Comparison of ENCODE assay signal across 12 mouse cellular contexts in the genomic region with DNA sequence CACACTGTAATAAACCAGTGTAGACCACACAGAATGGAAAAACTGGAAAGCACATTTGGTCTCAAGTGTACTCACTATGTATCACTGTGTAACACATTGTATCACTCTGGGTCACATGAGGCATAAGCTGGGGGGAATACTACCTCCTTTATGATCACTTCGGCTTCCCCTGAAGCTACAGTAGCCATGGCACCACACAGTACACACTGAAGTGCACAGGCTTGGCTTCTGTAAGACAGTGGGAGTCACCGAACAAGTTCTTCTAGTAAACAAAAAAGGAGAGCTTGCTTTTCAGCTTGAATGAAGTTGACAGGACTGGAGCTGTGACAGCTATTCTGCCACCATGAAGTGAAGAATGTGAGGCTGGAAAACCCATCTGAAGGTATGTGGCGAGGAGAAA. TPM values are rescaled to one million over a fixed set of nuclear protein-coding genes. Genes with fewer than 3 reads are reported as not detected.
DNase-seq lines count a peak whose midpoint lies in the region; ATAC-seq and TF ChIP-seq lines count a peak whose summit lies in the region.
"Had no signal": no experiment of that assay in that cellular context is flagged by ENCODE, and none has a peak within 500 bp of the region (broad histone marks: within the 10 kb centered on the region; RNA-seq: fewer than 3 reads in every experiment).

No protein-coding gene starts in this region.

- no peak overlapping the region for H3K4me2 ChIP-seq in hindbrain, embryonic 13.5 days
- H3K4me2 ChIP-seq in hindbrain, embryonic 16.5 days (ENCODE audit: low read length) = no peak overlapping the region
- H3K4me2 ChIP-seq in myocyte (ENCODE audit: low read depth) = peak overlapping the region; percentile 77
- no peak overlapping the region for H3K4me2 ChIP-seq in heart, embryonic 12.5 days
- H3K4me2 ChIP-seq: heart, embryonic 13.5 days had no signal

- H3K27me3 ChIP-seq in hindbrain, embryonic 13.5 days = no peaks in the 10 kb centered on the region
- H3K27me3 ChIP-seq in hindbrain, embryonic 16.5 days (replicated peaks; ENCODE audit: control insufficient read depth, insufficient read depth, low read length) = no peaks in the 10 kb centered on the region
- H3K27me3 ChIP-seq in embryonic facial prominence, embryonic 10.5 days (replicated peaks; ENCODE audit: low read depth, poor library complexity, severe bottlenecking) = no peaks in the 10 kb centered on the region
- H3K27me3 ChIP-seq in myocyte (ENCODE audit: control insufficient read depth, insufficient read depth, insufficient read length) = no peaks in the 10 kb centered on the region
- H3K27me3 ChIP-seq in heart, embryonic 12.5 days (replicated peaks) = no peaks in the 10 kb centered on the region
- H3K27me3 ChIP-seq: heart, embryonic 13.5 days had no signal

- H3K4me1 ChIP-seq in hindbrain, embryonic 13.5 days (replicated peaks) = peaks cover 10% of the 10 kb centered on the region; the same call in 1 of the 2 replicates
- peaks cover 1% of the 10 kb centered on the region; the same call in 1 of the 2 replicates for H3K4me1 ChIP-seq in hindbrain, embryonic 16.5 days (ENCODE audit: control insufficient read depth, insufficient read depth, low read depth, low read length)
- peaks cover 12% of the 10 kb centered on the region for H3K4me1 ChIP-seq in embryonic facial prominence, embryonic 10.5 days
- H3K4me1 ChIP-seq in heart, embryonic 12.5 days (replicated peaks) = peaks cover 40% of the 10 kb centered on the region

- no peak overlapping the region for H3K27ac ChIP-seq in hindbrain, embryonic 13.5 days
- H3K27ac ChIP-seq in hindbrain, embryonic 16.5 days (ENCODE audit: low read depth, low read length) = no peak overlapping the region
- peak overlapping the region; percentile 37; the same call in 1 of the 2 replicates for H3K27ac ChIP-seq in embryonic facial prominence, embryonic 10.5 days (replicated peaks)
- no peak overlapping the region for H3K27ac ChIP-seq in heart, embryonic 12.5 days (ENCODE audit: poor library complexity, severe bottlenecking)
- H3K27ac ChIP-seq: heart, embryonic 13.5 days had no signal

- no peak overlapping the region for H3K4me3 ChIP-seq in hindbrain, embryonic 13.5 days
- H3K4me3 ChIP-seq in hindbrain, embryonic 16.5 days (ENCODE audit: low read length) = no peak overlapping the region
- H3K4me3 ChIP-seq in embryonic facial prominence, embryonic 10.5 days = no peak overlapping the region
- H3K4me3 ChIP-seq in myocyte = no peak overlapping the region
- no peak overlapping the region for H3K4me3 ChIP-seq in heart, embryonic 12.5 days
- H3K4me3 ChIP-seq: heart, embryonic 13.5 days had no signal

- H3K79me2 ChIP-seq in myocyte (ENCODE audit: control insufficient read depth, insufficient read depth) = peaks cover 67% of the 10 kb centered on the region

- no peak overlapping the region for H3K9ac ChIP-seq in hindbrain, embryonic 13.5 days
- no peak overlapping the region for H3K9ac ChIP-seq in hindbrain, embryonic 16.5 days (ENCODE audit: low read depth, low read length)
- H3K9ac ChIP-seq in heart, embryonic 12.5 days = no peak overlapping the region
- H3K9ac ChIP-seq: heart, embryonic 13.5 days had no signal

- ATAC-seq in hindbrain, embryonic 13.5 days (ENCODE audit: low FRiP score) = peak; percentile 29; the same call in 1 of the 2 replicates
- ATAC-seq in hindbrain, embryonic 16.5 days = no peak
- no peak for ATAC-seq in heart, embryonic 12.5 days (ENCODE audit: insufficient number of reproducible peaks, low FRiP score)
- ATAC-seq: intestine, postnatal 0 days had no signal

- 80% methylated on average over 3 of the region's 3 CpGs for WGBS in hindbrain, embryonic 13.5 days
- WGBS in hindbrain, embryonic 16.5 days = 74% methylated on average over 3 of the region's 3 CpGs
- WGBS in embryonic facial prominence, embryonic 10.5 days = 87% methylated on average over 3 of the region's 3 CpGs
- 82% methylated on average over 3 of the region's 3 CpGs for WGBS in heart, embryonic 12.5 days

- no peak for TF ChIP-seq POLR2A in myocyte (IDR thresholded peaks at IDR 0.05; ENCODE audit: insufficient read length, low read depth)

- H3K9me3 ChIP-seq in hindbrain, embryonic 13.5 days = no peaks in the 10 kb centered on the region
- no peaks in the 10 kb centered on the region for H3K9me3 ChIP-seq in hindbrain, embryonic 16.5 days (ENCODE audit: control insufficient read depth, low read length)
- H3K9me3 ChIP-seq in embryonic facial prominence, embryonic 10.5 days = no peaks in the 10 kb centered on the region
- no peaks in the 10 kb centered on the region for H3K9me3 ChIP-seq in heart, embryonic 12.5 days (replicated peaks)
- H3K9me3 ChIP-seq: heart, embryonic 13.5 days had no signal

- DNase-seq in CD4-positive helper T cell, adult 2 months (ENCODE audit: low read depth, low spot score) = peak; percentile 17
- DNase-seq in embryonic facial prominence, embryonic 10.5 days (ENCODE audit: low spot score) = no peak
- DNase-seq in adrenal gland, adult 8-10 months = no peak
- DNase-seq in gastrocnemius, postnatal 4 days (ENCODE audit: low spot score in 2 of 2) = no peak
- DNase-seq: adrenal gland, postnatal 36 days; cerebellum, adult 11-12 months had no signal

- no peak overlapping the region for H3ac ChIP-seq in myocyte (ENCODE audit: control insufficient read depth, insufficient read length)

- peaks cover 3% of the 10 kb centered on the region; the same call in 1 of the 2 replicates for H3K36me3 ChIP-seq in hindbrain, embryonic 13.5 days
- no peaks in the 10 kb centered on the region for H3K36me3 ChIP-seq in hindbrain, embryonic 16.5 days (ENCODE audit: control insufficient read depth, insufficient read depth, low read length)
- peaks cover 39% of the 10 kb centered on the region for H3K36me3 ChIP-seq in embryonic facial prominence, embryonic 10.5 days (replicated peaks)
- H3K36me3 ChIP-seq in myocyte (ENCODE audit: control insufficient read depth, insufficient read depth) = no peaks in the 10 kb centered on the region
- peaks cover 16% of the 10 kb centered on the region; the same call in 1 of the 2 replicates for H3K36me3 ChIP-seq in heart, embryonic 12.5 days

TF ChIP-seq in myocyte, 11 proteins besides CTCF, POLR2A, EP300 and RAD21:
- TF ChIP-seq USF1 (IDR thresholded peaks at IDR 0.05; ENCODE audit: low read depth) (peak; percentile 1), MYOD1 (IDR thresholded peaks at IDR 0.05; ENCODE audit: control insufficient read depth in 1 of 3, insufficient read length in 2 of 3, low read depth in 2 of 3) (no peak)

RNA-seq across cellular contexts. Expression of a gene that starts 37.7 kb away (rescaled TPM):
- 5.2 and 6.4 TPM in 2 replicates for polyA plus RNA-seq in hindbrain, embryonic 13.5 days (2015; fragmentation: Nextera tagmentation; extraction: Ambion mirVana)
- 5.6 and 9.5 TPM in 2 replicates for polyA plus RNA-seq in hindbrain, embryonic 16.5 days (2015; fragmentation: Nextera tagmentation; extraction: Ambion mirVana)
- polyA plus RNA-seq in embryonic facial prominence, embryonic 10.5 days (2016; fragmentation: Nextera tagmentation; extraction: Ambion mirVana) = 11.6 and 13.8 TPM in 2 replicates
- 104 TPM for polyA plus RNA-seq in myocyte (2012; fragmentation: generic; extraction: Trizol)
- total RNA-seq in adrenal gland, adult 8-10 months (2022) = 10 to 100 TPM; 23.3 to 100.0 (median 41.1) TPM
- polyA plus RNA-seq in heart, embryonic 12.5 days (2016; fragmentation: Nextera tagmentation; extraction: Ambion mirVana) = 35.2 and 37.9 TPM in 2 replicates
- total RNA-seq in gastrocnemius, postnatal 4 days (2021) = 100 to 1,000 TPM; 160 to 194 TPM

RNA-seq across cellular contexts. Expression of a gene that starts 42.7 kb away (rescaled TPM):
- polyA plus RNA-seq in hindbrain, embryonic 13.5 days (2015; fragmentation: Nextera tagmentation; extraction: Ambion mirVana) = 8.2 and 8.4 TPM in 2 replicates
- 5.0 and 6.9 TPM in 2 replicates for polyA plus RNA-seq in hindbrain, embryonic 16.5 days (2015; fragmentation: Nextera tagmentation; extraction: Ambion mirVana)
- polyA plus RNA-seq in embryonic facial prominence, embryonic 10.5 days (2016; fragmentation: Nextera tagmentation; extraction: Ambion mirVana) = 8.9 and 9.2 TPM in 2 replicates
- 6.6 TPM for polyA plus RNA-seq in myocyte (2012; fragmentation: generic; extraction: Trizol)
- total RNA-seq in adrenal gland, adult 8-10 months (2022) = 10 to 100 TPM in 3 of 4 experiments, 1 to 10 TPM in 1; 7.2 to 16.9 (median 10.6) TPM
- 5.9 and 6.4 TPM in 2 replicates for polyA plus RNA-seq in heart, embryonic 12.5 days (2016; fragmentation: Nextera tagmentation; extraction: Ambion mirVana)
- 10 to 100 TPM; 12.1 to 12.6 TPM for total RNA-seq in gastrocnemius, postnatal 4 days (2021)

RNA-seq across cellular contexts. Expression of a gene that starts 56.6 kb away (rescaled TPM):
- 0.09 TPM in 2 replicates for polyA plus RNA-seq in hindbrain, embryonic 13.5 days (2015; fragmentation: Nextera tagmentation; extraction: Ambion mirVana)
- 0.09 and 0.16 TPM in 2 replicates for polyA plus RNA-seq in hindbrain, embryonic 16.5 days (2015; fragmentation: Nextera tagmentation; extraction: Ambion mirVana)
- 0.05 TPM in 1 of 2 replicates, not detected in the other for polyA plus RNA-seq in embryonic facial prominence, embryonic 10.5 days (2016; fragmentation: Nextera tagmentation; extraction: Ambion mirVana)
- not detected for polyA plus RNA-seq in myocyte (2012; fragmentation: generic; extraction: Trizol)
- under 1 TPM in 3 of 4 experiments, not detected in 1; 0.10 to 0.28 (median 0.12) TPM for total RNA-seq in adrenal gland, adult 8-10 months (2022)
- polyA plus RNA-seq in heart, embryonic 12.5 days (2016; fragmentation: Nextera tagmentation; extraction: Ambion mirVana) = 0.05 TPM in 1 of 2 replicates, not detected in the other
- under 1 TPM in 1 of 2 experiments, not detected in 1; 0.05 TPM for total RNA-seq in gastrocnemius, postnatal 4 days (2021)
- polyA plus RNA-seq: intestine, postnatal 0 days had no signal

RNA-seq across cellular contexts. Expression of a gene that starts 59.1 kb away (rescaled TPM):
- polyA plus RNA-seq in hindbrain, embryonic 13.5 days (2015; fragmentation: Nextera tagmentation; extraction: Ambion mirVana) = 133 and 135 TPM in 2 replicates
- 104 and 111 TPM in 2 replicates for polyA plus RNA-seq in hindbrain, embryonic 16.5 days (2015; fragmentation: Nextera tagmentation; extraction: Ambion mirVana)
- 180 and 185 TPM in 2 replicates for polyA plus RNA-seq in embryonic facial prominence, embryonic 10.5 days (2016; fragmentation: Nextera tagmentation; extraction: Ambion mirVana)
- polyA plus RNA-seq in myocyte (2012; fragmentation: generic; extraction: Trizol) = 270 TPM
- 100 to 1,000 TPM; 175 to 199 (median 191) TPM for total RNA-seq in adrenal gland, adult 8-10 months (2022)
- 122 and 126 TPM in 2 replicates for polyA plus RNA-seq in heart, embryonic 12.5 days (2016; fragmentation: Nextera tagmentation; extraction: Ambion mirVana)
- total RNA-seq in gastrocnemius, postnatal 4 days (2021) = 100 to 1,000 TPM; 172 to 173 TPM
